19 mouse cellular contexts compared by ENCODE assay signal in the genomic region with DNA sequence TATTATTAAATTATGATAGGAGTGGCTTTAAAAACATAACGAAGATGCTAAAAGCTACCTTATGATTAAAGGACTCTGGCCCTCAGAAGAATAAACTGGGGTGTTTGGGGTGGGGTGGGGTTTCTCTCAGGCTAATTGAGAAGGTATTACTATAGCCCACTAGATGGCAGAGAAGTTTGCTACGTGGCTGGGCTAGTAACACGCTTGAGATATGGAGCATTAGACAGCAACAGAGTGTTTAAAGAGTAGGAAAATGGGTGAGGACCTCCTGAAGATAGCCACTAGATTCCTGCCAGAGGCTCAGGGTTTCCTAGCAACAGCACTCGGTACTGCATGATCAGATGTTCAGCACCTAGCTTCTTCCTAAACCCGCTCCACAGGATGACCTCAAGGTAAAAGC.
A peak's percentile ranks its signal among the peaks of the same experiment; 100 is the strongest.
DNase-seq lines count a peak whose midpoint lies in the region; ATAC-seq and TF ChIP-seq lines count a peak whose summit lies in the region.
"Had no signal": no experiment of that assay in that cellular context is flagged by ENCODE, and none has a peak within 500 bp of the region (broad histone marks: within the 10 kb centered on the region; RNA-seq: fewer than 3 reads in every experiment).

No protein-coding gene starts in this region.

- no peak overlapping the region for H3K9ac ChIP-seq in intestine, postnatal 0 days (ENCODE audit: low read depth, low read length)
- H3K9ac ChIP-seq in intestine, embryonic 15.5 days = no peak overlapping the region
- H3K9ac ChIP-seq in stomach, postnatal 0 days (ENCODE audit: low read length) = no peak overlapping the region
- H3K9ac ChIP-seq: heart, embryonic 12.5 days; hindbrain, embryonic 12.5 days; kidney, embryonic 15.5 days; liver, embryonic 12.5 days had no signal

- H3K27me3 ChIP-seq in intestine, postnatal 0 days (replicated peaks; ENCODE audit: control insufficient read depth, insufficient read depth, low read length) = 0 out of 2 replicates have a peak, but pooled peaks cover 4% of the 10 kb centered on the region
- no peaks in the 10 kb centered on the region for H3K27me3 ChIP-seq in intestine, embryonic 15.5 days (replicated peaks)
- no peaks in the 10 kb centered on the region for H3K27me3 ChIP-seq in stomach, postnatal 0 days (ENCODE audit: control insufficient read depth, insufficient read depth, low read length)
- H3K27me3 ChIP-seq: heart, embryonic 12.5 days; hindbrain, embryonic 12.5 days; kidney, embryonic 15.5 days; liver, embryonic 12.5 days had no signal

- no peak for ATAC-seq in intestine, postnatal 0 days
- no peak for ATAC-seq in intestine, embryonic 15.5 days
- ATAC-seq in stomach, postnatal 0 days (ENCODE audit: low FRiP score, low TSS enrichment) = no peak
- ATAC-seq: activated CD4-positive, CD25-positive, alpha-beta regulatory T cell, adult 4 months; forebrain, embryonic 16.5 days; liver, embryonic 12.5 days had no signal

- peak; percentile 23; the same call in 1 of the 2 replicates for TF ChIP-seq CTCF in intestine, postnatal 0 days (IDR thresholded peaks at IDR 0.05; ENCODE audit: low read depth)
- peak; percentile 30 for TF ChIP-seq CTCF in stomach, postnatal 0 days (IDR thresholded peaks at IDR 0.05; ENCODE audit: low read depth)

- no peak overlapping the region for H3K4me3 ChIP-seq in intestine, postnatal 0 days (ENCODE audit: low read depth, low read length)
- H3K4me3 ChIP-seq in intestine, embryonic 15.5 days (replicated peaks) = no peak overlapping the region
- H3K4me3 ChIP-seq in stomach, postnatal 0 days (ENCODE audit: low read depth, low read length) = no peak overlapping the region
- H3K4me3 ChIP-seq: heart, embryonic 12.5 days; hindbrain, embryonic 12.5 days; kidney, embryonic 15.5 days; liver, embryonic 12.5 days had no signal

- no peaks in the 10 kb centered on the region for H3K36me3 ChIP-seq in intestine, postnatal 0 days (ENCODE audit: control insufficient read depth, insufficient read depth)
- no peaks in the 10 kb centered on the region for H3K36me3 ChIP-seq in intestine, embryonic 15.5 days
- no peaks in the 10 kb centered on the region for H3K36me3 ChIP-seq in stomach, postnatal 0 days (ENCODE audit: control insufficient read depth, insufficient read depth, low read length)
- H3K36me3 ChIP-seq: heart, embryonic 12.5 days; hindbrain, embryonic 12.5 days; kidney, embryonic 15.5 days; liver, embryonic 12.5 days had no signal

- no peaks in the 10 kb centered on the region for H3K9me3 ChIP-seq in intestine, postnatal 0 days (ENCODE audit: control insufficient read depth)
- no peaks in the 10 kb centered on the region for H3K9me3 ChIP-seq in intestine, embryonic 15.5 days
- H3K9me3 ChIP-seq in stomach, postnatal 0 days (ENCODE audit: control insufficient read depth, low read length) = no peaks in the 10 kb centered on the region
- H3K9me3 ChIP-seq: heart, embryonic 12.5 days; hindbrain, embryonic 12.5 days; kidney, embryonic 15.5 days; liver, embryonic 12.5 days had no signal

- peak; percentile 36 for DNase-seq in embryo, embryonic 10 days (ENCODE audit: low spot score)
- DNase-seq in embryo, embryonic 11 days = no peak
- DNase-seq in retina, postnatal 1 day = peak; percentile 4
- DNase-seq in retina, embryonic 14.5 days (ENCODE audit: low spot score) = no peak
- no peak for DNase-seq in stomach, postnatal 0 days (ENCODE audit: low spot score)
- no peak for DNase-seq in spleen, postnatal 4 days (ENCODE audit: low spot score in 2 of 2)
- DNase-seq: cerebellum, adult 8-10 months; layer of hippocampus, adult 9-11 months; lung, postnatal 14 days; right cerebral cortex, postnatal 25 days; thymus, adult 2 months had no signal

- H3K4me2 ChIP-seq in intestine, postnatal 0 days (replicated peaks; ENCODE audit: low read depth) = no peak overlapping the region
- no peak overlapping the region for H3K4me2 ChIP-seq in intestine, embryonic 15.5 days (replicated peaks)
- H3K4me2 ChIP-seq in stomach, postnatal 0 days (replicated peaks; ENCODE audit: low read depth) = no peak overlapping the region
- H3K4me2 ChIP-seq: heart, embryonic 12.5 days; hindbrain, embryonic 12.5 days; kidney, embryonic 15.5 days; liver, embryonic 12.5 days had no signal

- TF ChIP-seq EP300 in stomach, postnatal 0 days (optimal IDR thresholded peaks at IDR 0.05) = no peak

- 32% methylated on average over 5 of the region's 5 CpGs for WGBS in intestine, postnatal 0 days
- 35% methylated on average over 5 of the region's 5 CpGs for WGBS in intestine, embryonic 15.5 days
- WGBS in stomach, postnatal 0 days = 41% methylated on average over 5 of the region's 5 CpGs

- H3K4me1 ChIP-seq in intestine, postnatal 0 days (replicated peaks; ENCODE audit: control insufficient read depth, insufficient read depth, low read length) = no peaks in the 10 kb centered on the region
- no peaks in the 10 kb centered on the region for H3K4me1 ChIP-seq in intestine, embryonic 15.5 days (replicated peaks)
- no peaks in the 10 kb centered on the region for H3K4me1 ChIP-seq in stomach, postnatal 0 days (replicated peaks; ENCODE audit: control insufficient read depth, insufficient read depth)
- H3K4me1 ChIP-seq: heart, embryonic 12.5 days; hindbrain, embryonic 12.5 days; kidney, embryonic 15.5 days; liver, embryonic 12.5 days had no signal

- no peak overlapping the region for H3K27ac ChIP-seq in intestine, postnatal 0 days (ENCODE audit: low read depth, low read length)
- H3K27ac ChIP-seq in intestine, embryonic 15.5 days = no peak overlapping the region
- no peak overlapping the region for H3K27ac ChIP-seq in stomach, postnatal 0 days (replicated peaks)
- H3K27ac ChIP-seq: hindbrain, embryonic 12.5 days; kidney, embryonic 15.5 days; liver, embryonic 12.5 days had no signal

Comparison
In these comparisons a context has a peak if more than half of its experiments do, and no peak if none do; other contexts are left out.
1. DNase-seq: peak in embryo, embryonic 10 days (single experiment) and retina, postnatal 1 day (single experiment); none in embryo, embryonic 11 days (single experiment), retina, embryonic 14.5 days (single experiment), stomach, postnatal 0 days (single experiment) and spleen, postnatal 4 days (0 of 2).